Mouse (Mus musculus): ENCODE data around the gene Dapl1. TPM values are rescaled to one million over a fixed set of nuclear protein-coding genes. Genes with fewer than 3 reads are reported as not detected.

Gene Dapl1
- polyA plus RNA-seq, 1 experiment = 3.5 TPM

GRCm38 (mm10) chr2:59446671-59447070 is 37.8 kb upstream of the Dapl1 start:
- no peak for TF ChIP-seq CTCF (IDR thresholded peaks at IDR 0.05; ENCODE audit: control insufficient read depth, insufficient read depth, insufficient replicate concordance, low read depth, low read length)
- no peak for TF ChIP-seq POLR2A (IDR thresholded peaks at IDR 0.05; ENCODE audit: control insufficient read depth, low read depth, low read length)
- no peaks in the 10 kb centered on the region for H3K27me3 ChIP-seq (ENCODE audit: control insufficient read depth, insufficient read depth, low read length)
- no peak overlapping the region for H3K27ac ChIP-seq (ENCODE audit: control insufficient read depth, insufficient read depth, low read depth, low read length)
- H3K36me3 ChIP-seq (ENCODE audit: control insufficient read depth, insufficient read depth, low read length) = no peaks in the 10 kb centered on the region
- H3K4me3 ChIP-seq (ENCODE audit: control insufficient read depth, low read depth, low read length) = no peak overlapping the region
- H3K4me1 ChIP-seq (ENCODE audit: control insufficient read depth, insufficient read depth, low read length) = no peaks in the 10 kb centered on the region

- TF ChIP-seq POLR2A (IDR thresholded peaks at IDR 0.05; ENCODE audit: control insufficient read depth, low read depth, low read length) (no peak), CTCF (IDR thresholded peaks at IDR 0.05; ENCODE audit: control insufficient read depth, insufficient read depth, insufficient replicate concordance, low read depth, low read length) (no peak)
- no peak overlapping the region for H3K27ac ChIP-seq (ENCODE audit: control insufficient read depth, insufficient read depth, low read depth, low read length)
- no peak overlapping the region for H3K4me3 ChIP-seq (ENCODE audit: control insufficient read depth, low read depth, low read length)
- no peaks in the 10 kb centered on the region for H3K4me1 ChIP-seq (ENCODE audit: control insufficient read depth, insufficient read depth, low read length)
- no peaks in the 10 kb centered on the region for H3K36me3 ChIP-seq (ENCODE audit: control insufficient read depth, insufficient read depth, low read length)
- H3K27me3 ChIP-seq (ENCODE audit: control insufficient read depth, insufficient read depth, low read length) = no peaks in the 10 kb centered on the region
Measured at GRCm38 (mm10) chr2:59447712-59448111, 36.7 kb upstream of the Dapl1 start.

- H3K27me3 ChIP-seq (ENCODE audit: control insufficient read depth, insufficient read depth, low read length) = no peaks in the 10 kb centered on the region
- no peak overlapping the region for H3K27ac ChIP-seq (ENCODE audit: control insufficient read depth, insufficient read depth, low read depth, low read length)
- H3K36me3 ChIP-seq (ENCODE audit: control insufficient read depth, insufficient read depth, low read length) = no peaks in the 10 kb centered on the region
- H3K4me1 ChIP-seq (ENCODE audit: control insufficient read depth, insufficient read depth, low read length) = no peaks in the 10 kb centered on the region
- no peak overlapping the region for H3K4me3 ChIP-seq (ENCODE audit: control insufficient read depth, low read depth, low read length)
- TF ChIP-seq POLR2A (IDR thresholded peaks at IDR 0.05; ENCODE audit: control insufficient read depth, low read depth, low read length) = no peak
- TF ChIP-seq CTCF (IDR thresholded peaks at IDR 0.05; ENCODE audit: control insufficient read depth, insufficient read depth, insufficient replicate concordance, low read depth, low read length) = no peak
Measured at GRCm38 (mm10) chr2:59448516-59448915, 35.9 kb upstream of the Dapl1 start.

- no peak for TF ChIP-seq POLR2A (IDR thresholded peaks at IDR 0.05; ENCODE audit: control insufficient read depth, low read depth, low read length)
- no peak for TF ChIP-seq CTCF (IDR thresholded peaks at IDR 0.05; ENCODE audit: control insufficient read depth, insufficient read depth, insufficient replicate concordance, low read depth, low read length)
- Histone ChIP-seq H3K27ac (ENCODE audit: control insufficient read depth, insufficient read depth, low read depth, low read length) (no peak overlapping the region), H3K4me1 (ENCODE audit: control insufficient read depth, insufficient read depth, low read length) (no peaks in the 10 kb centered on the region), H3K27me3 (ENCODE audit: control insufficient read depth, insufficient read depth, low read length) (no peaks in the 10 kb centered on the region), H3K4me3 (ENCODE audit: control insufficient read depth, low read depth, low read length) (no peak overlapping the region), H3K36me3 (ENCODE audit: control insufficient read depth, insufficient read depth, low read length) (no peaks in the 10 kb centered on the region)
Measured at GRCm38 (mm10) chr2:59448921-59449320, 35.5 kb upstream of the Dapl1 start.

- H3K4me3 ChIP-seq (ENCODE audit: control insufficient read depth, low read depth, low read length) = no peak overlapping the region
- H3K27me3 ChIP-seq (ENCODE audit: control insufficient read depth, insufficient read depth, low read length) = no peaks in the 10 kb centered on the region
- no peaks in the 10 kb centered on the region for H3K4me1 ChIP-seq (ENCODE audit: control insufficient read depth, insufficient read depth, low read length)
- H3K27ac ChIP-seq (ENCODE audit: control insufficient read depth, insufficient read depth, low read depth, low read length) = no peak overlapping the region
- no peaks in the 10 kb centered on the region for H3K36me3 ChIP-seq (ENCODE audit: control insufficient read depth, insufficient read depth, low read length)
- TF ChIP-seq CTCF (IDR thresholded peaks at IDR 0.05; ENCODE audit: control insufficient read depth, insufficient read depth, insufficient replicate concordance, low read depth, low read length) (no peak), POLR2A (IDR thresholded peaks at IDR 0.05; ENCODE audit: control insufficient read depth, low read depth, low read length) (no peak)
Measured at GRCm38 (mm10) chr2:59451675-59452074, 32.8 kb upstream of the Dapl1 start.

- no peak overlapping the region for H3K27ac ChIP-seq (ENCODE audit: control insufficient read depth, insufficient read depth, low read depth, low read length)
- no peaks in the 10 kb centered on the region for H3K36me3 ChIP-seq (ENCODE audit: control insufficient read depth, insufficient read depth, low read length)
- no peaks in the 10 kb centered on the region for H3K27me3 ChIP-seq (ENCODE audit: control insufficient read depth, insufficient read depth, low read length)
- H3K4me1 ChIP-seq (ENCODE audit: control insufficient read depth, insufficient read depth, low read length) = no peaks in the 10 kb centered on the region
- no peak overlapping the region for H3K4me3 ChIP-seq (ENCODE audit: control insufficient read depth, low read depth, low read length)
- TF ChIP-seq CTCF (IDR thresholded peaks at IDR 0.05; ENCODE audit: control insufficient read depth, insufficient read depth, insufficient replicate concordance, low read depth, low read length) (no peak), POLR2A (IDR thresholded peaks at IDR 0.05; ENCODE audit: control insufficient read depth, low read depth, low read length) (no peak)
Measured at GRCm38 (mm10) chr2:59452102-59452501, 32.4 kb upstream of the Dapl1 start.

GRCm38 (mm10) chr2:59462086-59462485 is 22.4 kb upstream of the Dapl1 start:
- no peaks in the 10 kb centered on the region for H3K27me3 ChIP-seq (ENCODE audit: control insufficient read depth, insufficient read depth, low read length)
- H3K27ac ChIP-seq (ENCODE audit: control insufficient read depth, insufficient read depth, low read depth, low read length) = no peak overlapping the region
- no peak overlapping the region for H3K4me3 ChIP-seq (ENCODE audit: control insufficient read depth, low read depth, low read length)
- TF ChIP-seq POLR2A (IDR thresholded peaks at IDR 0.05; ENCODE audit: control insufficient read depth, low read depth, low read length) = no peak
- no peak for TF ChIP-seq CTCF (IDR thresholded peaks at IDR 0.05; ENCODE audit: control insufficient read depth, insufficient read depth, insufficient replicate concordance, low read depth, low read length)
- no peaks in the 10 kb centered on the region for H3K36me3 ChIP-seq (ENCODE audit: control insufficient read depth, insufficient read depth, low read length)
- H3K4me1 ChIP-seq (ENCODE audit: control insufficient read depth, insufficient read depth, low read length) = no peaks in the 10 kb centered on the region
